Comparison of ENCODE assay signal across 7 mouse cellular contexts in genomic region chr8:70139981-70140380, GRCm38 (mm10). TPM values are rescaled to one million over a fixed set of nuclear protein-coding genes. Genes with fewer than 3 reads are reported as not detected.
DNase-seq lines count a peak whose midpoint lies in the region; ATAC-seq and TF ChIP-seq lines count a peak whose summit lies in the region.

No protein-coding gene starts in this region.

- peaks cover 23% of the 10 kb centered on the region for H3K4me1 ChIP-seq in forebrain, embryonic 10.5 days
- peaks cover 13% of the 10 kb centered on the region for H3K4me1 ChIP-seq in limb, embryonic 14.5 days (ENCODE audit: control insufficient read depth, insufficient read depth, low read length)
- peaks cover 15% of the 10 kb centered on the region for H3K4me1 ChIP-seq in stomach, embryonic 16.5 days (ENCODE audit: control insufficient read depth, insufficient read depth, low read length)

- no peak for TF ChIP-seq POLR2A in limb, embryonic 14.5 days (IDR thresholded peaks at IDR 0.05; ENCODE audit: borderline replicate concordance, extremely low read depth, insufficient read depth, insufficient read length)

- peak overlapping the region; percentile 53 for H3K4me2 ChIP-seq in limb, embryonic 14.5 days (replicated peaks; ENCODE audit: low read depth, low read length, severe bottlenecking)
- H3K4me2 ChIP-seq in stomach, embryonic 16.5 days (ENCODE audit: low read depth, low read length): peak overlapping the region; percentile 60

- H3K36me3 ChIP-seq in forebrain, embryonic 10.5 days (replicated peaks): peaks cover 57% of the 10 kb centered on the region
- peaks cover 42% of the 10 kb centered on the region for H3K36me3 ChIP-seq in limb, embryonic 14.5 days (ENCODE audit: control insufficient read depth, insufficient read depth, low read length)
- H3K36me3 ChIP-seq in stomach, embryonic 16.5 days (ENCODE audit: control insufficient read depth, insufficient read depth, low read length): peaks cover 7% of the 10 kb centered on the region; the same call in 1 of the 2 replicates

- peak overlapping the region; percentile 77 for H3K4me3 ChIP-seq in forebrain, embryonic 10.5 days
- peak overlapping the region; percentile 83 for H3K4me3 ChIP-seq in limb, embryonic 14.5 days (replicated peaks; ENCODE audit: low read length)
- peak overlapping the region; percentile 65 for H3K4me3 ChIP-seq in stomach, embryonic 16.5 days (replicated peaks; ENCODE audit: low read length)

- WGBS in forebrain, embryonic 10.5 days: 17% methylated on average over 9 of the region's 9 CpGs
- WGBS in limb, embryonic 14.5 days: 8% methylated on average over 9 of the region's 9 CpGs
- 3% methylated on average over 9 of the region's 9 CpGs for WGBS in stomach, embryonic 16.5 days

- peak; percentile 29 for DNase-seq in retina, postnatal 1 day
- no peak for DNase-seq in retina, embryonic 14.5 days (ENCODE audit: low spot score)
- DNase-seq in forebrain, embryonic 10.5 days (ENCODE audit: extremely low spot score, low spot score): no peak
- DNase-seq in limb, embryonic 14.5 days (ENCODE audit: low spot score): no peak
- DNase-seq in thymus, postnatal 36 days: no peak
- no peak for DNase-seq in urinary bladder, postnatal 14 days (ENCODE audit: low spot score)

- peak overlapping the region; percentile 87 for H3K27ac ChIP-seq in forebrain, embryonic 10.5 days
- peak overlapping the region; percentile 71 for H3K27ac ChIP-seq in limb, embryonic 14.5 days (replicated peaks; ENCODE audit: low read depth, low read length)
- peak overlapping the region; percentile 70 for H3K27ac ChIP-seq in stomach, embryonic 16.5 days (ENCODE audit: low read length)

- ATAC-seq in limb, embryonic 14.5 days (ENCODE audit: low FRiP score, low read depth): no peak
- ATAC-seq in stomach, embryonic 16.5 days (ENCODE audit: insufficient read depth, low FRiP score): no peak

- peak overlapping the region; percentile 72 for H3K9ac ChIP-seq in limb, embryonic 14.5 days (ENCODE audit: low read depth, low read length, severe bottlenecking)
- H3K9ac ChIP-seq in stomach, embryonic 16.5 days (ENCODE audit: low read length): peak overlapping the region; percentile 73

- no peaks in the 10 kb centered on the region for H3K27me3 ChIP-seq in forebrain, embryonic 10.5 days (ENCODE audit: poor library complexity, severe bottlenecking)
- H3K27me3 ChIP-seq in limb, embryonic 14.5 days (ENCODE audit: control insufficient read depth, insufficient read depth, low read length): no peaks in the 10 kb centered on the region
- no peaks in the 10 kb centered on the region for H3K27me3 ChIP-seq in stomach, embryonic 16.5 days (ENCODE audit: control insufficient read depth, insufficient read depth, low read length)

- H3K9me3 ChIP-seq in forebrain, embryonic 10.5 days: no peaks in the 10 kb centered on the region
- H3K9me3 ChIP-seq in limb, embryonic 14.5 days (ENCODE audit: control insufficient read depth, low read length): no peaks in the 10 kb centered on the region
- H3K9me3 ChIP-seq in stomach, embryonic 16.5 days (replicated peaks; ENCODE audit: control insufficient read depth, low read length): no peaks in the 10 kb centered on the region

RNA-seq across cellular contexts. Expression of gene Mef2b, which starts 0.5 kb away (rescaled TPM):
- polyA plus RNA-seq in forebrain, embryonic 10.5 days (2016; fragmentation: Nextera tagmentation; extraction: Ambion mirVana): 0.71 and 0.74 TPM in 2 replicates
- polyA plus RNA-seq in limb, embryonic 14.5 days (2012; rRNA removed): 0.67 and 0.82 TPM in 2 replicates
- 0.37 TPM in 1 of 2 replicates, not detected in the other for polyA plus RNA-seq in limb, embryonic 14.5 days (2014; fragmentation: Nextera tagmentation; extraction: Ambion mirVana)
- 0.25 TPM in 2 replicates for polyA plus RNA-seq in stomach, embryonic 16.5 days (2015; fragmentation: Nextera tagmentation; extraction: Ambion mirVana)

RNA-seq across cellular contexts. Expression of gene Borcs8, which starts 0.7 kb away (rescaled TPM):
- 38.5 and 41.6 TPM in 2 replicates for polyA plus RNA-seq in forebrain, embryonic 10.5 days (2016; fragmentation: Nextera tagmentation; extraction: Ambion mirVana)
- 84.2 and 89.1 TPM in 2 replicates for polyA plus RNA-seq in limb, embryonic 14.5 days (2012; rRNA removed)
- polyA plus RNA-seq in limb, embryonic 14.5 days (2014; fragmentation: Nextera tagmentation; extraction: Ambion mirVana): 61.4 and 61.8 TPM in 2 replicates
- 38.0 and 42.8 TPM in 2 replicates for polyA plus RNA-seq in stomach, embryonic 16.5 days (2015; fragmentation: Nextera tagmentation; extraction: Ambion mirVana)

RNA-seq across cellular contexts. Expression of gene Rfxank, which starts 1.0 kb away (rescaled TPM):
- polyA plus RNA-seq in forebrain, embryonic 10.5 days (2016; fragmentation: Nextera tagmentation; extraction: Ambion mirVana): 17.1 and 19.2 TPM in 2 replicates
- 33.5 and 38.6 TPM in 2 replicates for polyA plus RNA-seq in limb, embryonic 14.5 days (2012; rRNA removed)
- 17.6 and 17.8 TPM in 2 replicates for polyA plus RNA-seq in limb, embryonic 14.5 days (2014; fragmentation: Nextera tagmentation; extraction: Ambion mirVana)
- 14.5 and 17.1 TPM in 2 replicates for polyA plus RNA-seq in stomach, embryonic 16.5 days (2015; fragmentation: Nextera tagmentation; extraction: Ambion mirVana)

RNA-seq across cellular contexts. Expression of gene Nr2c2ap, which starts 8.8 kb away (rescaled TPM):
- 35.7 and 37.9 TPM in 2 replicates for polyA plus RNA-seq in forebrain, embryonic 10.5 days (2016; fragmentation: Nextera tagmentation; extraction: Ambion mirVana)
- polyA plus RNA-seq in limb, embryonic 14.5 days (2012; rRNA removed): 17.4 and 19.3 TPM in 2 replicates
- polyA plus RNA-seq in limb, embryonic 14.5 days (2014; fragmentation: Nextera tagmentation; extraction: Ambion mirVana): 18.3 and 20.8 TPM in 2 replicates
- polyA plus RNA-seq in stomach, embryonic 16.5 days (2015; fragmentation: Nextera tagmentation; extraction: Ambion mirVana): 35.7 and 37.1 TPM in 2 replicates

RNA-seq across cellular contexts. Expression of gene Ncan, which starts 19.3 kb away (rescaled TPM):
- 10.5 and 13.5 TPM in 2 replicates for polyA plus RNA-seq in forebrain, embryonic 10.5 days (2016; fragmentation: Nextera tagmentation; extraction: Ambion mirVana)
- polyA plus RNA-seq in limb, embryonic 14.5 days (2012; rRNA removed): 0.58 and 0.59 TPM in 2 replicates
- polyA plus RNA-seq in limb, embryonic 14.5 days (2014; fragmentation: Nextera tagmentation; extraction: Ambion mirVana): 0.25 and 0.48 TPM in 2 replicates
- polyA plus RNA-seq in stomach, embryonic 16.5 days (2015; fragmentation: Nextera tagmentation; extraction: Ambion mirVana): 0.96 and 1.4 TPM in 2 replicates
